Mouse (Mus musculus) embryonic fibroblast, embryonic 13.5 days (primary cell): ENCODE data around the gene Fhl2.

Experiments used
- CTCF ChIP-seq: IDR thresholded peaks from 2 replicates; pipeline ENCODE4 v1.5.1; 2011; ENCODE audit warnings: mild to moderate bottlenecking, control low read depth, low read length, moderate library complexity, borderline replicate concordance; ENCODE audit not compliant: insufficient read depth
- POLR2A ChIP-seq: IDR thresholded peaks from 2 replicates; pipeline ENCODE4 v1.6.1; 2011; ENCODE audit warnings: low read depth, mild to moderate bottlenecking, control low read depth, low read length, moderate library complexity

DNA sequence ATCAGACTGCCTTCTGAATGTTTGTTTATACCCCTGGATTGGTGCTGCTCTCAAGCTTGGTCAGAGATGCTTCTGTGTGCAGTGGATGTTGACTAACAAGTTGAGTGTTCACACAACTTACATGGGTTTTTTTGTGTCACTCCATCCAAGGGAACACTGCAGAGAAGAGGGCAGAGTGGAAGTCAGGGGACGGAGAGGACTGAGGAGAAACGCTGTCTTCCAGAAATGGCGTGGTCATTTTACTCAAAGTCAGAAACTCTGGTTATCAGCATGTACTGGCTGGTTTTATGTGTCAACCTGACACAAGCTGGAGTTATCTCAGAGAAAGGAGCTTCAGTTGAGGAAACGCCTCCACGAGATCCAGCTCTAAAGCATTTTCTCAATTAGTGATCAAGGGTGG, 75.8 kb downstream of the Fhl2 start:
- TF ChIP-seq POLR2A (no peak), CTCF (no peak)
